Mouse (Mus musculus): ENCODE measurements at regions not wholly inside any gene's neighbourhood (a gene's known extent, or its start where the extent isn't known, plus 50 kb on each side); places are given as distances from the start of the nearest gene placed in this dataset.
A peak's percentile ranks its signal among the peaks of the same experiment; 100 is the strongest.

DNA sequence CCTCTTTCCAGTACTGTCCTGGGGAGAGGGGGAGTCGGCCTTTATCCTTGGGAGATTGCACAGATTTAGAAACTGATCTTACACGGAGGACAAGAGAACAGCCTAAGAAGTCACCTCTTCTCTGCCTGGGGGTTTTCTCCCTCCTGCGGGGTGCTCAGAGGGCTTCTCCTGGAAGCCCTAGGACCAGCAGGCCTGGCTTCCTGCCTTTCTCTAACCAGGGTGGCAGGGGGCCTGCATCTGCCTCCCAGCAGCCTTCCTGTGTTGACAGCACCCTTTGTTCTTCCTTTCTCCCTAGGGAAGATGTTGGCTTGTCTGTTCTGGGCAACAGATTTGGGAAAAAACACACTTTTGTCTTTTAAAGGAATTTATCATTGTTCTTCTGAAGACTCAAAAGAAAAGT lies 153.0 kb upstream of the Tgfbr2 start:
- H3K4me3 ChIP-seq (replicated peaks; ENCODE audit: extremely low read depth, low read depth, low read length), result no peak overlapping the region
- DNase-seq, result no peak
- H3K4me1 ChIP-seq (ENCODE audit: control insufficient read depth, insufficient read depth, low read length), result no peaks in the 10 kb centered on the region; the same call in 1 of the 2 replicates
- WGBS, result 38% methylated on average over 3 of the region's 3 CpGs
- no peak for TF ChIP-seq POLR2A (IDR thresholded peaks at IDR 0.05; ENCODE audit: borderline replicate concordance, extremely low read depth, low read depth, low read length)
- TF ChIP-seq CTCF (IDR thresholded peaks at IDR 0.05; ENCODE audit: insufficient read depth, low read length), result no peak

DNA sequence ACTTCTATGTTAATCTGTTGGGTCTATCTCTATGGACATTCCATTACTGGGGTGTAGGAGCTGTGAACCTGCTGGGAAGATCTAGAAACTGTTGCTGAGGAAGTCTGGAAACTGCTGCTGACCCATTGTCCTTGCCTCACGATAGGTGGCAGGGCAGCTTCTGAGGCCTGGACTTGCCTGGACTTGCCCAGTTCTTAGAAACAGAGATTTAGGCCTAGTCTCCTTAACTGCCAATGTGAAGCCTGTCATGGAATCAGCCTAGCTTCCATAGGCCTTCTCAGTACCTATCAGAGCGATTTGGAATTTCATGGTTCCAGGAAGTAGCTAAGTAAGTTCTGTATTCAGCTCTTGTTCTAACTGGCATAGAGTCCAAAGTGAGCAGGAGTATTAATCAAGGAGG lies 151.9 kb upstream of the Tgfbr2 start:
- TF ChIP-seq POLR2A (IDR thresholded peaks at IDR 0.05; ENCODE audit: borderline replicate concordance, extremely low read depth, low read depth, low read length) (no peak), CTCF (IDR thresholded peaks at IDR 0.05; ENCODE audit: insufficient read depth, low read length) (no peak)
- 95% methylated on average over 2 of the region's 2 CpGs for WGBS
- no peak for DNase-seq
- H3K4me1 ChIP-seq (ENCODE audit: control insufficient read depth, insufficient read depth, low read length), result no peaks in the 10 kb centered on the region; the same call in 1 of the 2 replicates
- H3K4me3 ChIP-seq (replicated peaks; ENCODE audit: extremely low read depth, low read depth, low read length), result no peak overlapping the region

DNA sequence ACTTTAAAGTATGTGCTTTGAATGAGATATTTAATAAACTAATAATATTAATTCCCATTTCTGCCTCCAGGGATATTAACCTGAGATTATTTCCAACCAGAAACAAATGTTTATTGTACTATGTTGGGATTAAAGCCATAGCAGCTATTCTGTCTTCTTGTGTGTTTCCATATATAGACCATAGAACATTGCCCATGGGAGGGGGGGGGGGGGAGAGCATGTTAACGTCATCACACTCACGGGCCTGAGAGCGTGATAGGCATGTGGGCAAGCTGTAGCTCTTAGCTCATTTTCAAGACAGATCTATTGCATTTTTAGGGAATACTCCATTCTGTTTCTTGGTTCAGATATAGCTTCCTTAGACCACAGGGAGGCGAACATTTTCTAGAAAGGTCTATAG lies 149.8 kb upstream of the Tgfbr2 start:
- DNase-seq, result no peak
- TF ChIP-seq CTCF (IDR thresholded peaks at IDR 0.05; ENCODE audit: insufficient read depth, low read length) (no peak), POLR2A (IDR thresholded peaks at IDR 0.05; ENCODE audit: borderline replicate concordance, extremely low read depth, low read depth, low read length) (no peak)
- peaks cover 8% of the 10 kb centered on the region for H3K4me1 ChIP-seq (ENCODE audit: control insufficient read depth, insufficient read depth, low read length)
- 68% methylated on average over 4 of the region's 4 CpGs for WGBS
- H3K4me3 ChIP-seq (replicated peaks; ENCODE audit: extremely low read depth, low read depth, low read length), result no peak overlapping the region

DNA sequence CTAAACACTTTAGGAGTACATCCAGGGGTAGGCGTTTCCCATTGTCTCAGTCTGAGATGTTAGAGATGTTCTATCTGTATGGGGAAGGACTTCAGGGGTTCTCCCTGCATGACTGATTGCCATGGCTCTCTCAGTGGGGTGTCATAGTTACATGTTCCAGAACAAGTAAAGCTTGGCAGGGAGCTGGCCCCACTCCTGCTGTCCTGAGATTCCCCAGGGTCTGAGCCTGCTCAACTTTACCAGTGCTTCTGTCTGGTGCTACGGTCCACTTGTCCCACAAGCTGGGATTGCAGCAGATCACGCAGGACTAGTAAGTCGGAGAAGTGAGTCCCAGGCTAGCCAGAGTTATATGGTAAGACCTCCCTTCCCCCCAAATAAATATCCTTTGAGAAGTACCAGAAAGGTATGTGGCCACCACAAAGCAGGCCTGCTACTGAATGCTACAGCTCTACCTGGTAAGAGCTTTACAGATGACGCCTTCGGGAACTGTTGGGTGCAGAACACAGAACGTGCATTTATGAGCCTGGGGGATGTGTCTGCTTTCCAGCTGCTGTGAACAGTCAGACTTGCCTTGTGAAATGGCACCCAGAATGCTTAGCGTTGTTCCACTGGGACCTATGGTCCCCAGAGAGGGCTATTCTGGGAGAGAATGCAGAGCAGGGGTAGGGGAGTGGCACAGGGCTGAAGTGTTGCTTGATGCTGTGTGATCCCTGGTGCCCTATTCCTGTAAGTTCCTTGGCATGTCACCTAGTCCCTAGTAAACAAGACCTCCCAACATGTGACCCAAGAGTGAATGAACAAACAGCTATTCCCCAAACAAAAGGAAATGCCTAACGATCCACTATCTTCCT lies 148.9 kb upstream of the Tgfbr2 start:
- peaks cover 8% of the 10 kb centered on the region for H3K4me1 ChIP-seq (ENCODE audit: control insufficient read depth, insufficient read depth, low read length)
- WGBS, result 63% methylated on average over 9 of the region's 9 CpGs
- no peak overlapping the region for H3K4me3 ChIP-seq (replicated peaks; ENCODE audit: extremely low read depth, low read depth, low read length)
- TF ChIP-seq CTCF (IDR thresholded peaks at IDR 0.05; ENCODE audit: insufficient read depth, low read length), result no peak
- no peak for TF ChIP-seq POLR2A (IDR thresholded peaks at IDR 0.05; ENCODE audit: borderline replicate concordance, extremely low read depth, low read depth, low read length)
- DNase-seq, result no peak

DNA sequence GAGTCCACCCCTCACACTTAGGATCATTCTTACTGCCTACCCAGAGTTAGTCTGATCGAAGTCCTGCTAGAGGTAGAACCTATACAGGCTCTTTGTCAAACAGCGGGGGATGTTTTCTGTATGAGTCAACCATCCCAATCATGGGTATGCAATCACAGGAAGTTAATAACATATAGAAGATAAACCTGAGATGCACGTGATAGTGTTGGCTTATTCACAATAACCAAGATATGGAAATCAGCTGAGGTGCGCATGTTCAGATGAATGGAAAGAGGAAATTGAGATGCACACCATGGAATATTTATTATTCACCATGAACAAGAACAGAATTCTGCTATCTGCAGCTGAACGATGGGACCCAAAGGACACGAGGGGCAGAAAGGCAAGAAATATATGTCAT lies 146.7 kb upstream of the Tgfbr2 start:
- H3K4me1 ChIP-seq (ENCODE audit: control insufficient read depth, insufficient read depth, low read length), result peaks cover 8% of the 10 kb centered on the region
- 89% methylated on average over 6 of the region's 6 CpGs for WGBS
- no peak for TF ChIP-seq POLR2A (IDR thresholded peaks at IDR 0.05; ENCODE audit: borderline replicate concordance, extremely low read depth, low read depth, low read length)
- no peak for TF ChIP-seq CTCF (IDR thresholded peaks at IDR 0.05; ENCODE audit: insufficient read depth, low read length)
- no peak for DNase-seq
- H3K4me3 ChIP-seq (replicated peaks; ENCODE audit: extremely low read depth, low read depth, low read length), result no peak overlapping the region

DNA sequence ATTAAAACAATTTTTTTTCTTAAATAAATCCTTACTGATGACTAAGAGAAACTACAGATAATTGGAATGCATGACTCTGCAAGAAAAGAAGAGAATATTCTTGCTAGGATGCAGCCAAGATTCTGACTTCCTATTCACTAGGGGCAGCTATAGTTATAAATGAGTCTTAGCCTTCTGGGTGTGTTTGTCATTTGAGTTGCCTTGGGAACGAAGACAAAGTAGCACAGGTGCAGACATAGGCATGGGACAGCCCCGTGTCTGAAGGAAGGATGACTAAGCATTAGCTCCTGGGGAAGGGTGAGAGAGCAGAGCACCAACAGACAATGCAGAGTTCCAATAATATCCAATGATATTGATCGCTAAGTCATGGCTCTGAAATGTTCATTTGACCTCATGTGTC lies 144.3 kb upstream of the Tgfbr2 start:
- peaks cover 11% of the 10 kb centered on the region for H3K4me1 ChIP-seq (ENCODE audit: control insufficient read depth, insufficient read depth, low read length)
- no peak for DNase-seq
- TF ChIP-seq POLR2A (IDR thresholded peaks at IDR 0.05; ENCODE audit: borderline replicate concordance, extremely low read depth, low read depth, low read length), result no peak
- TF ChIP-seq CTCF (IDR thresholded peaks at IDR 0.05; ENCODE audit: insufficient read depth, low read length), result no peak
- 63% methylated on average over 3 of the region's 3 CpGs for WGBS
- no peak overlapping the region for H3K4me3 ChIP-seq (replicated peaks; ENCODE audit: extremely low read depth, low read depth, low read length)

DNA sequence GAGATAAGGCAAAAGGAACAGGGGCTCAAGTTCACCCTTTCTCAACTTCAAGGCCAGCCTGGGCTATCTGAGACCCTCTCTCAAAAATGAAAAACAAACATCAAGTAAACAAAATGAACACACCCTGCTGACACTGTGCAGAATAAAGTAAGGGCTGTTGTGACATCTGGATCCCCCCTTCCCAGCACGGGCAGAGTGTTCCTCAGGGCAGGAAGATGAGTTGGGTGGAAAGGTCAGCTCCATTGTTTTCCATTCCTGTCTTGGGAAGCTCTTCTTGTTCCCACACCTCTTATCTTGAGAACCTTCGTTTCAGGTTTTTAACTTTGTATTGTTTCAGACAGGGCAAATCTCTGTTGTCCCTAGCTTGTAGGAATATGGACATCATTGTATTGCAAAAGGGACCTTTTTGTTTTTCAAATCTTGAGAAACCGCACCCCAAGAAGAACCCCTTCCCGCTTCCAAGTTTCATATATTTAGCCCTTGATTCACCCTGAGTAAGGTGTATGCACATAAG lies 141.5 kb upstream of the Tgfbr2 start:
- no peak for TF ChIP-seq CTCF (IDR thresholded peaks at IDR 0.05; ENCODE audit: insufficient read depth, low read length)
- TF ChIP-seq POLR2A (IDR thresholded peaks at IDR 0.05; ENCODE audit: borderline replicate concordance, extremely low read depth, low read depth, low read length), result no peak

DNA sequence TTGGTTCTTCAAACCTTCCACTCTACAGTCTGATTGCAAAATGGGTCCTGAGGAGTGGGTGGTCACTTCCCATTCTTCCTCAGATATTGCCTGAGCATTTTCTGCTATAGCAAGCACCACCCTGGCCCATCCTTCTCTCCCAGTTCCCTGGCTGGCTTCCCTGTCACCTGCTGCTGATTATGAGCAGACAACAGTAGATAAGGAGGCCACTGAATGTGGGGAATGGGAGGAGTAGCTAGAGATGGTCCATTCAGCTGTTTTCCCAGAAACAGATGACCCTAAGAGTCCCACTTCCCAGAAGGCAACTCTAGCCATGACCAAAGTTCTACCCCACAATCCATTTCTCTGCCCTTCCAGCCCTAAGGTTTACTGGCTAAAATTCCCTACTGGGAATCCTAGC lies 139.6 kb upstream of the Tgfbr2 start:
- H3K4me3 ChIP-seq (replicated peaks; ENCODE audit: extremely low read depth, low read depth, low read length), result no peak overlapping the region
- TF ChIP-seq POLR2A (IDR thresholded peaks at IDR 0.05; ENCODE audit: borderline replicate concordance, extremely low read depth, low read depth, low read length) (no peak), CTCF (IDR thresholded peaks at IDR 0.05; ENCODE audit: insufficient read depth, low read length) (no peak)
- no peak for DNase-seq
- H3K4me1 ChIP-seq (ENCODE audit: control insufficient read depth, insufficient read depth, low read length), result peaks cover 5% of the 10 kb centered on the region; the same call in 1 of the 2 replicates

More for the DNA sequence above, 141.5 kb upstream of the Tgfbr2 start:
- Histone ChIP-seq H3K4me1 (ENCODE audit: control insufficient read depth, insufficient read depth, low read length) (peaks cover 13% of the 10 kb centered on the region), H3K4me3 (replicated peaks; ENCODE audit: extremely low read depth, low read depth, low read length) (no peak overlapping the region)
- WGBS, result 75% methylated on average over 4 of the region's 4 CpGs
- no peak for DNase-seq

DNA sequence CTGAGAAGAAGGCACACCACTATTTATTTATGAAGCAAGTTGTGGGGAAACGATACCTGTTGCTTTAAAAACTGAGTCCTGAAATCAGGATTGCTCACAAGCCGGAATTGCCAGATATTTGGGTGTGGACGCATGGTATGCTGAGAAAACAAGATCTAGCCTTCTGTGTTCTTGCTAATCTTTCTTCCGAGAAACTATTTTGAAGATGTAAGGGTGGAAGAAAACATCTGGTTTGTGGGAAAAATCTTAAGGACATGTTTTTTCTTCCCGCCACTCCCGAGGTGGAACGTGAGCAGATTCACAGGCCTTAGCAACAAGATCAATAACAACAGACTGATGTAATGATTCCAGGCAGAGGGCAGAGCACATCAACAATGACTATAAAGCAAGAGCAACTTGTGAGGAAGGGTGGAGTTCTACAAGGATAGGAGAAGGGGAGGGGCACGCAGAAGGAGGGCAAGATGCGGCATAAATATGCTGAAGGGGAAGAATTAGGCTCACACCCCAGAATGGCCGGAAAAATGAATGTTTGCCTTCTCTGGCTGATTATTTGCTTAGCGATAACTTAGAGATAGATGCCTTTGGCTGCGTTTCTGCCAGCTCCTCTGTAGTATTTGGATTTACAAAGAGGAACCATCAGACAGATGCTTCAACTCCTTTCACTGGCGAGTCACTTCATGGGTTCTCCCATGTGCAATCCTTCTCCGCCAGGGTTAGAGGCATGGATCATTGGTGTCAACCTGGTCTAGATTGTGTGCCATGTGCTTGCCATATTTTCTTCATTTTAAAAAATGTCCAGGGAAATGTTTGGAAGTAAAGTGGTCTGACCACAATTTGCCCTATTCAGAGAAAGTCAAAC lies 139.0 kb upstream of the Tgfbr2 start:
- DNase-seq, result peak; percentile 28
- Histone ChIP-seq H3K4me1 (ENCODE audit: control insufficient read depth, insufficient read depth, low read length) (peaks cover 5% of the 10 kb centered on the region; the same call in 1 of the 2 replicates), H3K4me3 (replicated peaks; ENCODE audit: extremely low read depth, low read depth, low read length) (no peak overlapping the region)
- TF ChIP-seq CTCF (IDR thresholded peaks at IDR 0.05; ENCODE audit: insufficient read depth, low read length), result no peak
- WGBS, result 27% methylated on average over 14 of the region's 14 CpGs

Measured in lung, adult 2 months (tissue).